Mouse (Mus musculus): ENCODE measurements at regions not wholly inside any gene's neighbourhood (a gene's known extent, or its start where the extent isn't known, plus 50 kb on each side); places are given as distances from the start of the nearest gene placed in this dataset.

DNA sequence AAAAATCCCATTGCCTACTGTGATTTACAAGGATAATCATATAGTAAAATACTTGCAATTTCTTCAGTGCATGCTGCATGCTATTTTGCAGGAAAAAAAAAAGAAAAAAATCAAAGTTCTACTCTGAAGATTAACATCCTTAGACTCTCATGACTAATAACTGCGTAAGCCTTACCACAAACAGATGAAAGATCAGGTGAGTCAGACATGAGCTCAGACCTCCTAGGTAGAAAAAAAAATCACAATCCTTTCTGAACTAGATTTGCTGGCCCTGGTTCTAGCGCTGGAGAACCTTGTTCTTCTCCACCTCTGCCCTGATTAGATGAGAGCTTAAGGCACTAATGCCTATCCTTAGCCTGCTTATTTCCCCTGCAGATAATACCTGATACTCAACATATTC, 96.1 kb upstream of the Snap25 start:
- no peak for DNase-seq

DNA sequence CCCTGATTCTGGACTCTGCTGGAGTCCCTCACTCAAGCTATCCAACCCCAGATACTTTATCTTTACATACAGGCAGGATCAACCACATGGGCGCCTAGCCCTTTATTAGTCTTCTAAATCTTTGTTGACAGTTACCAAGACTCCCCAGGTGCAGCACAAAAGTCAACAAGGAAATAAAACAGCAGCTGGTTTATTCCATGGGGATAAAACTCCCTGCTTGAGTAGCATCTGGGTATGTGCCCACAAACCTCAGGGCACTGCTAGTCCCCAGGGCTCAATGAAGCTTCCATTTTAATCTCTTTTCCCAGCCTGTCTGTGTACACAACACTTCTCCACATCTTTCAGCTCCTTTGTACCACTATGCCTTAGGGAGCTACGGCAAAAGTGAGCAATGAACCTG, 95.1 kb upstream of the Snap25 start:
- DNase-seq, result no peak

DNA sequence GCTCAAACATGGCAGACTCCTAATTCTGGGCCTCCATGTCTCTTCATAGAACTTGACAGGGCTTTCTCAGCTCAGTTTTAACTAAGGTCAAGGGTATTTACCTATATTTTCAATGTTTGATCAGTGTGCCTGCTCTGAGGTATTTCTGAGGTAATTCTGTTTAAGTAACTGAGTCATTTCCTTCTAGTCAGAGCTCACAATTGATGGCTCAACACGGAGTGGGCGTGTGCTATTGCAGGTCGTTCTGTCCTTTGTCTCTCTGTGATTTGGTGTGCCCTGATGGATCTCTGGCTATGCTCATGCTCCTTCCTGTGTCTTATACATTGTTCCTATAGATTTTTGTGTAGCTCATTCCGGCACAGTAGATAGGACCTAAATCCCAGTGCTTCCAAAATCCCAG, 92.9 kb upstream of the Snap25 start:
- no peak for DNase-seq

DNA sequence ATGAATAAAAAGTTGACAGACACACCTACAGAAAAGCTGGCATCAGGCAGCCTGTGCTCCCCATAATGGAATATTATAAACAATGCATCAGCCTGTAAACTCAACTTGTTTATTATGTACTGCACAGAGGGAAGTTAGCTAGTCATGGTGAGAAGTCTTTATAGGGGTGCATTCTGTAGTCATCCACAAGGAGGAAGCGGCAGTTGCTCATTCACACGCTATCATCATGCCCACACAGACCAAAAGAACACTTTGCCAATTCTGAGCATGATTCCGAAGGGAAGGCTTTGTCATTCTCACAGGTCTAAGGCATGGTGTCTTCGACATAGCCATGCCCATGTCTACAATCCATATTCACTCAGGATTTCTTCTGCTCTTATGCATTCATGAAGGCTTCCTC, 92.3 kb upstream of the Snap25 start:
- no peak for DNase-seq

DNA sequence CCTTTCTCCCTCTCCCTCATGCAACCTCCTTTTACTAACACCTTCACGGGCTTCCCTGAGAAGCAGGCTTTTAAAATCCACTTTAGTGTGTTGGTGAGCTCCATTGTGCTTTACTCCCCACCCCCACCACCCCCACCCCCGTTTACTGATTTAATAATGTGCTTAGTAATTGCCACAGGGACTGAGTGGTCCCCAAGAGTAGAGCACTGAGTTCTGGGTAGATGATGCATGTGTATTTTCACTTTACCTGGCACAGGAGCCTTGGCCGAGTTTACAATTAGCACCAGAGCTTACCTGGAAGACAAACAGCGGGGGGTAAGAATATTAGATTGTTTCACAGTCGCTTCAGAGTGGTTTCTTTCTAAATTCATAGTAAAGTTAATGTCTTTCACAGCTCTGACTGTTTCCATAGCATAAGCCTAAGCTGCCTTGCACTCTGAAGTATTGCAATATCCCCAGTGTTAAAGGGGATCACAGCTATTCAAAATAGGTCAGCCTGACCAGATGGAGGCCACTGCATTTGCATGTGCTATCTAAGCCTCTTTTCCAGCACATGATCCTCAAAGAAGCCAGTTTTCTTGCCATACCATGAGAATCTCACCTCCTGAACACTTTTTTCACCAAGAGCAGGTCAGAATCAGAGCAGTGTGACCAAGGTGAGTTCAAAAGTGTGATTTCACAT, 89.3 kb upstream of the Snap25 start:
- DNase-seq, result no peak

DNA sequence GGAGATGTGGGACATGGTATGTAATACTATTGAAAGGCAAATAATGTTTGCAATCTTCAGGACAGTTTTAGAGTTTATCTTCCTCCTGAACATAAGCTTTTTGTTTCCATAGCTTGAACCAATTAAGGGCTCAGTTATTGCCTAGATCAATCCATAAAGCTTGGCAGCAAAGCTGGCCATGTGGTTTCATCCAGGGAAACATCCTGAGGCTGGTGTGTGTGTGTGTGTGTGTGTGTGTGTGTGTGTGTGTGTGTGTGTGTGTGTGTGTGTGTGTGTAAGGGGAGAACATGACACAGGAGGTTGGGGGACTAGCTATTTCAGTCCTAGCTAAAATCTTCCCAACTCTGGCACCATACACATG, 88.8 kb upstream of the Snap25 start:
- no peak for DNase-seq

DNA sequence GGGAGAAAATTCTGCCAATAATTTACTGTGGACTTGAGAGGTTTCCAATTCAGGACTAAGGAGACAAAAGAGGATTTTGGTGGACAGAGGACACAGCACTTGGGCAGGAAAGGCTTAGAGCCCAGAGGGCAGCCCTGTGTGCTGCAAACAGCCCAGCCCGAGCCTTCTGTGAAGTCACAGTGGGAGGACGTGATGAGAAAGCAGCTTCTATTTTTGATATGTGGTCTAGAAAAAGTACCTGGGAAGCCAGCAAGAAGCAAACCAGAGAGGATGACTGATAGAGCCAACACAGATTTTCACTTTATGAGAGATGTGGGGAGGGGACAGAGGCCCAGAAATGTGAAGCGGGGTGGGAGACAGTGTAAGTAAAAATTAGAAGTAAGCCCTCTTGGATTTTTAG, 66.3 kb upstream of the Snap25 start:
- peak; percentile 16 to 30 for DNase-seq

DNA sequence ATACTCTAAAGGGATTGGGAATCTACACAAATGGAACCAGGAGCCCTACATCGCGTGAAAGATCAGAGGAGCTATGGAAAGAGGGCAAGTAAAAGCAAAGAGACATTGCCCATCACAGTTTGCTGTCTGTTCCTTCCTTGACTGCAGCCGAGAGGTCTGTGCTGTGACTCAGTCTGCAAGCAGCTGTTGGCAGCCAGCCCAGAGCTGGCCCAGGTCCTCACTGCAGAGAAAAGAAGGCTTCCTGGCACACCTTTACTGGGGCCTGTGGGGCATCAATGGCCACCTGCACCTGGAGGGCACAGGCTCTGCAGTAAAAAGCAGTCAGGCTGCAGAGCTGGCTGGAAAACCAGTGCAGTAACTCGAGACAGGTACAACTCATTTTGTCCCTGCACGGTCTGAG, 64.6 kb upstream of the Snap25 start:
- DNase-seq, result peak; percentile 94 to 96

DNA sequence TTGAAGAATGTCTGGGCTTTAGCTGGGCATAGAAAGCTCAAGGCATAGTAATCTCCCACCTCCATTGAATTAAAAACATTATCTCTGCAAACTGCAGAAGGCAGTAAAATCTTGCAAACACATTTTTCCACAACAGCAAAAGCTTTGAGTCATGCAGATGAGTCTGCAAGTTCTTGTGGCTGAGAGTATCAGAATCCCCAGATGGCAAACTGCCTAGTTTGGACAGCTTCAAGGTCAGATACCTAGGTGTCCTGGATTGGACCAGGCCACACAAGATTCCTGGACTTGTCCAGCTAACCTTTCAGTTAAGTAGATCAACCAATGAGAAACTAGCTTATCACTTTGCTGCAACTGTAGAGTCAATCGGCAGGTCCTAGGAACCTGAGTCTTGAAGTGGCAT, 62.5 kb upstream of the Snap25 start:
- peak in 1 of 2 experiments; percentile 12 for DNase-seq

DNA sequence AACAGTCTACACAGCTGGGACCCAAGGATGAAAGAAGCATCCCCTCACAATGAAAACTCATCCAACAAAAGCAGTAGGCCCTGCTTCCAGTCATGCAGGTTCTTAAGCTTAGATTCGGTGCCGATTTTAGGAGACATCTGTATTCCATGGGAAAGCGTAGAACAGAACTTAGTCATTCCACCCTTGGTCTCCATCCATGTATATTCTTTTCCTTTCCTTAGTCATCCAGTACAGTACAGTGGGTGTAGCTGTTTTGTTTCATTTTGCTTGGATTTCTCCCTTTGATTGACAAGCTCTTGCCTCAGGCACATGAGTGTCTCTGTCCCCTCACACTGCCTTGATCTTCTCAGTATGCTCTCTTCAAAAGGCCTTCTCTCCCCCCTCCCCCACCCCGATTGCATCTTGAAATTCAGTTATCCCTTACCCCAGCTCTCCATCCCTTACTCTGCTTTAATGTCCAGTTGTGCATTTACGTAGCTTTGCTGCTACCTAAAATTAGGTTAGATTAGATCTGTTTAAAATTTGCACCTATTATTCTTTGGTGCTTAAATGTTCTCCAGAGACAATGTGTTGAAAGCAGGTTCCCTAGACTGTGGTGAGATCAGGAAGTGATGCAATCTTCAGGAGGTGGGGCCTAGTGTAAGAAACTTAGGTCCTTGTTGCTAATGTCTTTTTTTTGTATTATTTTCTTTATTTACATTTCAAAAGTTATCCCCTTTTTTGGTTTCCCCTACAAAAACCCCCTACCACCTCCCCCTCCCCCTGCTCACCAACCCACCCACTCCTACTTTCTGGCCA, 60.8 kb upstream of the Snap25 start:
- no peak for DNase-seq

Measured in cerebellum, postnatal 10 days (tissue).